Mouse (Mus musculus): Measurements from ENCODE around the gene Cntn1.

Gene Cntn1

DNA sequence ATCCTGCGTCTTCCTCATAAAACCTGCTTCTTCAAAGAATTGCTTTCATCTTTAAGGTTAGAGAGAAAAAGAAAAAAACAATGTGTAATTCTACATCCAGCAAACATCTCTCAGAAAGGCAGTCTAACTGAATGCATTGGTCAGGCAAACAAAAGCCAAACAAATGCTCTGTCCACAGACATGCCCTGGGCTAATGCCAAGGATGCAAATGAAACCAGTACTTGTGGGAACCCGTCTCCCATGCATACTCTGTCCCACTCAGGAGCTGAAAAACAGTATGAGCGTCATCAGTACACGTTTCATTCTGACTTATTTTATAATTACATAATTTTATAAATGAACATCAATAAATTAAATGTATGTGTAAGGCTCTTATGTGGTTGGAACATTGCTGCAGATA is 91.0 kb downstream of the Cntn1 start:
- no peak for DNase-seq

DNA sequence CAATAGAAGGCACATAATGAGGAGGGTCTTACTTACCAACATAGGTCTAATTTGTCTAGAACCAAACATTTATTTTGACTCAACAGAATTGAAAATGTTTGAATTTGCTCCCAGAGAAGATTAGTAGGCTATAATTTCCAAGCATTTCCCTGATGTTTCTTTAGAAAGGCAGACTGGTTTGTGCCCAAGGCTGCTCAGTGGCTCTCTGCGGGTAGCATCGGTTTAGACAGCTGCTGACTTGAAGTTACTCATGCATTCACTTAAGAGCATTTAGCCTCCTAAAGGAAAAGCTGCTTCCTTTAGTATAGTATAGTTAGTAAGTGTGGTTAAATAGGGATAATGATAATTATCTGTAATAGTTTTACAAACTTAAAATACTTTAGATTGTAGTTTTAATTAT is 104.0 kb downstream of the Cntn1 start:
- no peak for DNase-seq

DNA sequence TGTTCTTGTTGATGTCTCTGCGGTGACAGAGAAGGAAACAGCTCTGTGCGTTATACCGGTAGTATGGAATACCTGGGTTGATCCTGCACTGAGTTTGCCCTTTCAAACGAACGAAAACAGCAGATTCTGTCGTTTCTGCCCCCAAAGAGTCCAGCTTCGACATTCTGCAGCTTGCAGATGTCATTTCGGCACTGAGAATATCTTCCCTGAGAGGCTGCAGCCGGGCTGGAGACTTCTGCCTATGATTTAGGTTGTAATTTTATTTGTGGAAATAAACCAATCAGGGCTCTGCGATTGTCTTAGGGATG is 109.8 kb downstream of the Cntn1 start:
- DNase-seq: no peak

DNA sequence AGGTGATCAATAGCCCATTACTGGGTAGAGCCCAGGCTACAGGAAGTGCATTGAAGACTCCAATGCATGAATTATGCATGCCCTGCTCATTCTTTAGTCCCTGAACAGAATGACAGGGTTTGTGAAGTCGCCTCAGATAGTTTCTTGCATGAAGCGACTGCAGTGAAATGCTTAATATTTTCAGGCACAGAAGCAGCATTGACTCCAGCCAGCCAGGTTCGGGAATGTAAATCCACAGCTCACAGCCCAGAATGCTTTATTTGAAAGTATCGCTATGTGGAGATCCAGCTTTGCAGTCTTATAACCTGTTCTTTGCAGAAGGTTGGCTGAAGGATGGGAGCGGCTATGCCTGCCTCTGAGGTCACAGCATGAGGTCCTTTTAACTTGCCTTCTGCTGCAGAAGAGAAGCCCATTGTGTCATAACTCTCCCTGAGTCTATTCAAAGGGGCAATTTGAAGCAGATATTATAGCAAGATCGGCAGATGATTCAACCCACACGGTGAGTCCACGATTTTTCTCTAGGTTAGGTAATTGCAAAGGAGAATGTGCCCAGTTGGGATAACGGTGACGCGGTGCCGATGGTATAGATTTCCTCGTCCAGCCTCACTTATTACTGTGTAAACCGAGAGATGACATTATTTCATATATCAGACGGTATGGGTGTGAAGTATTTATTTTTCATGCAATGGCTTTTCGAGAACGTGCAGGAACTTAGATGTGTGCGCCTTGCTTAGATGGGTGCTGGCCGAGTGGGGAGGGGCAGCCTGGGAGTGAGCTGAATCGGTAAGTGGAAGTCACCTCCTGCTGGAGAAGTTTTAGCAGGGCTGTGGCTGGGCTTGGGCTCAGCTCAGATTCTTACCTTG is 110.4 kb downstream of the Cntn1 start:
- no peak for DNase-seq

DNA sequence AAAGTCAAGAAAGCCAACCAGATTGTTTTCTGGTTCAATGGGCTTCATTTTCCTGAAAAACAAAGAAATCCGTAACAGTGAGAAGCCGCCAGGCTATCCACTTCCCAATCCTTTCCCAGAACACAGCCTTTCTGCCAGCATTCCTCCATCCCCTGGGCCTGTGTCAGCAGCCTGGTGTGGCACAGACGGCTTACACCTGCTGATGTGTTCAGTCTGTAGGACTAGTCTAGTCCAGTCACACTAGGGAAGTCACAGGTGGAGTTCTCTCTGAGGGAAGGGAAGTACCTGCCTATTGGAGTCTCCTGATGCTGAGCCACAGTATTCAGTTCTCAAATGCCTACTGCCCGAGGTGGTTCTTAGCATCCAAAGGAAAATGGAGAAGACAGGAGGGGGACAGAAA is 111.9 kb downstream of the Cntn1 start:
- DNase-seq: no peak

DNA sequence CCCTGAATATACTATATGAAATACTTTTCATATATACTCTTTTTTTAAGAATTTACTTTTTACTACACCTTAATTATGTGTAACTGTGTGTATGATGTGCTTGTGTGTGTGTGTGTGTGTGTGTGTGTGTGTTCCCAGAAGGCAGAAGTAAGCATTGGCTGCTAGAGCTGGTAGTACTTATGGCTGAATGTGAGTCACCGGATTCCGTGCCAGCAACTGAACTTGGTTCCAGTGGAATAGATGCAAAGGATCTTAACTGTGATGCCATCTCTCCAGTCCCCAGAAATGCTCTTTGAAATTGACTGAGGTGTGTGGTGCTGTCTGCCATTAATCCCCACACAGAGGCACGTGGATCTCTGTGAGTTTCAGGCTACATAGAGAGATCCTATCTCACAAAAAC is 113.2 kb downstream of the Cntn1 start:
- DNase-seq: no peak

DNA sequence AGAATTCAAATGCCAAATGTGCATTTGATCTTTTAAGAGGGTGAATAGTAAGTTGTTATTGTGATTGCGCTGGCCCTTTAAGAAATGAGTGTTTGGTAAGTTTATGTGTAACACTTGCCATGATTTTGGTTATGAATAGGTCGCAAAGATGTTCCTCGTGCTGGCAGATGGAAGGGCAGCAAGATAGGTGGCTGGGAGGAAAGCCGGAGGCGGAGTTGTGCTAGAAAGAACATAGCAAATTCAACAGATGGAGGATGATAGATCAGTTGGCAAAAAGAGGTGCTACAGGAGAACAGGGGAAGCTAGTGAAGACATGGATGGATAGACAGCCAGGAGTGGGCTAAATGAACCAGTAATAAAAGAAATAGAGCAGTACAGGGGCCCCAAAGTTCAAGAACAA is 115.3 kb downstream of the Cntn1 start:
- no peak for DNase-seq

DNA sequence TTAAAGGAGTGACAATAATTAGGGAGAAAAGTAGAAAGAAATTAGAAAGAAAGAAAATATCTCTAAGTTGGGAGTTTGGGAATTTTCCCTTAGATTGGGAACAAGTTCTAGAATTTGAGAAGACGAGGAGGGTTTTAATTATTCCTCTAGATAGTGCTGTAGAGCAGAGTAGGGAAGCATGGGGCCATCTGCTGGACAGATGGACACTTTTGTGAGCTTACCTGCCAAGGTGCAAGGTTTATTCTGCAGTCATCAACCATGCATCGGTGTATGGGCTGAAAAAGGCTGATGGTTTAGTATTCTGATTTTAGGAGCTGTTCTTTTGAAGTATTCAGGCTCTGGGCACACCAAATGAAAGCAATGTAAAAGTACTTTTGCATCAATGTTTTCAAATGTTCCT is 124.8 kb downstream of the Cntn1 start:
- no peak for DNase-seq

DNA sequence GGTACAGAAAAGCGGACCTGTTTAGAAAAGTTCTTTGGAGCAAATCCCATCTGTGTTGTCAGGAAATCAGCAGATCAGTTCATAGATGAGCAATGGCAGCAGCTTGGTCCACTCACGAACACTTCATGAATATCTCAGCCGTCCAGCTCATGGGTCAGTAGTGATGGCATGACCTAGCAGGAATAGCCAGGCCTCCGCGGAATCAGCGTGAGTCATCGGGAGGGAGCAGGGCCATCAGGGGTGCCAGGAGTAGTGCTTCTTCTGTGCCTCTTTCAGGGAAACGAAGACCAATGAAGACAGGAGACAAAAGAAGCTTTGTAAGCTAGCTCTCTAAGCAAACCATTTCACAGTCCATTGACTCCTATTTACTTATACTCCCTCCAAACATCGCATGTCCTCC is 126.4 kb downstream of the Cntn1 start:
- DNase-seq: no peak

DNA sequence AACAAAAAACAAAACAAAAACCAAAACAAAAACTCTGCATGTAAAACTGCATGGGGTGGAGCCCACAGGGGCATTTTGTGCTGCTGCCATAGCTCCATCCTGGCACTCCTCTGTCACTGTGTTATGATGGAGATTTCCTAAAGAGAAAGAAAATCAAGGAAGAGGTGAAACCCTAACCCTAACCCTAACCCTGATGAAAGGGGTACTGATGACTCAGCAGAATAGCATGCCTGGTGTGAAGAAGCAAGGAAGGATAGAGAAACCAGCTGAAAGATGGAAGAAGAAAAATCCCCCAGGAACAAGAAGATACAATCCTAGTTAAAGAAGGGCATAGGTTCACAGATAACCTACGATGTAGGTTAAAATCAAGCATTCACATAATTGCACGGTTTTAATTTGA is 134.5 kb downstream of the Cntn1 start:
- DNase-seq: no peak

DNA sequence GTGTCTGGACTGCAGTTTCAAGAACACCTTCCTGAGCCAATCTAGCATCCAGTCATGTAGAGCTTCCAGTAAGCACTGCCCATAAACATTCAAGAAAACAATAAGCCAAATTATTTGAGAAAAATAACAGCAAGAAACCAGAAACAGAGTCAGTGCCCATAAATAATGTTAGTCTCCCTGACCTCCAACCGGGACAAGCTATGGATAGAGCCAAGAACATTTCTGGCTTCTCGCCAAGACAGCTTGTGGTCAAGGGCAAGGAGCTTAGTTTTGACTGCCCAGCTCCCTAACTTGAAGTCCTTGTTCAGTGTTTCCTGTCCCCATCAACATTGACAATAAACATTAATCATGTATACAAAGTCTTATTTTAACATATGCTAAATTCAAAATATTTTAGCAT is 139.0 kb downstream of the Cntn1 start:
- DNase-seq: no peak

DNA sequence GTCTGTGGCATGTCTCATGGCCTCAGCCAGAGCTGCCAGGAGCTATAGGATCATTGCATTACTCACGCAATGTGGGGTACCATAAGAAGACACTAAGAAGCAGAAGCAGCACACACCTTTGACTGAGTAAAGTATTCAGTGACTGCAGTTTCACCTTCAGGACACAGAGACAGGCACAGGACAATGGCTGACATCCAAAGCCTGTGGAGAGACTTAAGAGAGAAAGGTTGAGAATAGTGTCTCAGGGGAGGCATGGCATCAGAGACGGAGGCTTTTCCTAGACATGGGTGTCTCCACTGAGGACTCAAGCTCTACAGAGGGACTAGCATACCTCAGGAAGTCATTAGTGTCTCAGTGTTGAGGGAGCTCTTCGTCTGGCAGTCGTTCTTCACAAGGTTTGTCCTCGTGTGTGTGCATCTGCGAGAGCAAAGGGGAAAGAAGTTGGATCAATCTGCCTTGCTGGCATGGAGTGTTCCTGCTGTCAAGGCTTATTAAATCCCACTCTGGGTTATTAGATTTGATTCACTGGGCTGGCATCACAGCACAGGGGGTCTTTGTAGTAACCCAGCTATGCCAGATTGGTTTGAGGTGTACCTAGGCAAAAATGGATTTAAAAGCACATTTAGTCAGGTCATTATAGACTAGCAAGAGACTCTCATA is 149.5 kb downstream of the Cntn1 start:
- no peak for DNase-seq

DNA sequence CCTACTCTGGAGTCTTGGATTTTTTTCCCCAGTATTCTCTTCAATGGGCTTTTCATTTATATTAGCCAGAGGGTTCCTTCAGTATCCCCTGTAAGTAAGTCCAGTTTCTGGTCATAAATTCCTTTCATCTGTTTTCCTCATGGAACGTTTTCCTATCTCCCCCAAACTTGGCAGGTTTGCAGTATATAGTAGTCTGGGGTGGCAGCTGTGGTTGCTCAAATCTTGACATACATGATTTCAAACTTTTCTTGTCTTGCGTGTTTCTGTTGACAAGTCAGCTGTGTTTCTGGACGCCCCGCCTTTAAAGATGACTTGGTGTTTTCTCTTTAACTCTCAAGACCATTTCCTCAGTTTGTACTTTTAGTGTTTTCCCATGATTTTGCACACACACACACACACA is 155.7 kb downstream of the Cntn1 start:
- no peak for DNase-seq

DNA sequence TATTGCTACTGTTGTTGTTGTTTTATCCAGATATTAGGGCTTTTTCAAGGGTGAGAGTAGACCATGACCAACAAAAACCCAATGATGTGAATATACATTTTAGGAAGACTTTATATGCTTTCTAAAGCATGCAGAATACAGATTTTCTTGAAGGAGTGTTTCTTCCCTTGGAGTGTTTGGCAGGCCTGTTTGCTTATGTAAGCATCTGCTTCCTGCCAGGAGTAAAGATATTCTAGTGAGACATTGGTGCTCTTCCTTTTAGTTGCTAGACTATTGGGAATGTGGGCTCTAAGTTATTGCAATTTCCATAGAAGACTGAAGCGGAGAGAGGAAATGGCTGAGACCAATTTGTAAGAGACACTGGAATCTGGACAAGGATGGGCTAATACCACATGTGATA is 158.8 kb downstream of the Cntn1 start:
- DNase-seq: no peak

DNA sequence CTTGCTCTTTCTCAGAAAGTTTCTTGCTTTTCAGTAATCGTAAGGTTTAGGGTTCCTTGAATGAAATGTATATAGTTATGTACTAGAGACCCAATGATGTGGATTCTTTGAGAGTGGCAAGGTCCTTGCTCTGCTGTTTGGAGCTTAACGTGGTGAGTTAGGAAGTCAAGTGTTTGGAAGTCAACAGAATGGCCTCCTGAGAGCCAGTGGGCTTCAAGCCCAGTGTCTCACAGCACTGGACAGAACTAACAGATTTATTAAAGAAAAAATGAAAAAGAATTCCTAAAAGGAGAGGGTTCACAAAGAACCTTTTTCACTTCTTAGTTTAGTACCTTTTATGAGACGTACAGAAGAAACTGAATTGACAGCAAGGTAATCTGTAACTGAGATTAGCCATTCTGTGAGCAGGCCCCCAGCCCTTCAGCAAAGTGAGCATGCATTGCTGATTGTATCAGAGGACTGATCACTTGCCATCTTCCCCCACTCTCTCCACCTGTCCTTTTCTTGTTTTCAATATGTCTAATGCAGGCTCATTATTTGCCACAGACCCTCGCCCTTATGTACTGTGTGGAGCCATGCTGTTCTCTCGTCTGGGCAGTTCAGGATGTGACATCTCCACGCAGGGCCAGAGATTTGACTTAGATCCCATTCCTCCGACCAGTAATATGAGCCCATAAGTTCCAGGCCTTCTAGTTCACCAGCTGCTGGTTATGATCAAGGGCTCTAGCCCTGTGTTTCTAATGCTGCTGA is 159.7 kb downstream of the Cntn1 start:
- DNase-seq: no peak

DNA sequence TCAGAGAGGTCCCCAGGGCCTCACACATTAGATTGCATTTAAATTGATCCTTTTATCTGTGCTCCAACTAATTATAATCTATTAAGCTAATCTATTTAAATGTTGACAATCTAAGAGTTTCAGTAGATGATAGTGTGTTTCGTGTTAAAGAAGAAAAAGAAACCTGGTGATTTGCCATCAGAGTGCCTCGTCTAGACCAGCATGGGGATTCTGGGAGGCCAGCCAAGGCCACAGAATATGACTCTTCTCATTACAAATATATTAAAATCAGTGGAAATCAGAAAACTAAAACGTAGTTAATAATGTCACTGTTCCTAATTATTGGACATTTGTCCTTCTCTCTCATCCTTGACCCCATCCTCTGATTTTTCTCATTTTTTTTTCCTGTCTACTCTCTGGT is 164.9 kb downstream of the Cntn1 start:
- no peak for DNase-seq

DNA sequence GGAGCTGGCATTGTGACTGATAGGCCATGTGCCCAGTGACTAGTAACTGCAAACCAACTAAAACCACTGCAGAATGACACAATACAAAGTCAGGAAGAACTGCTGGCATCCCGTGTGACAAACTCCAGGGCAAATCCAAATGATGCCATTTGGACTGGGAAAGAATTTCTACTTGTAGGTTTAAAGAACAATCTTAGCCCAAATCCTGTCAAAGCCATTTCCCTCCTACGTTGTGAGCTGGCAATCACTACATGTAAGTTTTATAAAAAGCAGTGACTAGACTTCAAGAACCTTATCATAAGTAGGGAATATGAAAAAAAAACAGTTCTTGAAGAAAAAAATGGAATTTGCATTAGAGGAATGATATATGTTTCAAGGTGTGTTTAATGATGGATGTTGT is 170.5 kb downstream of the Cntn1 start:
- no peak for DNase-seq

DNA sequence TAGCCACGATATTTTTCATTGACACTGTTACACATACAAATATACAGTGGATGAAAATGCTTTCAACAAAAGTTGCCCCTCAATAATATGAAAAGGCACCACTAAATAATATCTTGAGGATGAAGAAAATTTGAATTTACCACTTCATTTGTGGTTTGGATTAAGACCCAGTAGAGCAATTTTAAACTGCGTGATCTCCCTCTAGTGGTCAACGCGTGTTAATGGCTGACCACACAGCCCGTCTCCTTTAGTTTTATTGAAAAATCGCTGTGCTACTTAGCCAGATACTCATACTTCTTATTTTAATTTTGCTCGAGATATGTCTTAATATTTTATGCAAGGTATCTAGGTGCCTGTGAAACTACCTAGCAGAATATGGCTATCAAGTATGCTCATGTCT is 180.4 kb downstream of the Cntn1 start:
- DNase-seq: no peak

DNA sequence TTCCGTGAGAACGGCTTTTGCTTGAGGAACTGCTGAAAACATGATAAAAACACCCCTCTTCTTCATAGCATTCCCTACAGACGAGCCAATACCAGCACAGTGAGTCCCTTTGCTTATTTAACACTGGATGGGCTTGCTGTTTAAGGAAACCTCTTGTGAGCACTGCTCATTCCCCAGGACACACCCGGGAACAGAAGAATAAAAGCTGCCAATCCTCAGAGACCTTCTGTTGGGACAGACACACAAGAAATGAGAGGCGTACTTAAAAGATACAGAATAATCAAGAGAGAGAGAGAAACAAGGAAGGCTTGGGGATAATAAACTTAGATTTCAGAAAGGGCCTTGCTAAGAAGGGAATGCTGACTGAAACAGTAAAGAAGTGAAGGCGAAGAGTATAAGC is 184.9 kb downstream of the Cntn1 start:
- DNase-seq: no peak

DNA sequence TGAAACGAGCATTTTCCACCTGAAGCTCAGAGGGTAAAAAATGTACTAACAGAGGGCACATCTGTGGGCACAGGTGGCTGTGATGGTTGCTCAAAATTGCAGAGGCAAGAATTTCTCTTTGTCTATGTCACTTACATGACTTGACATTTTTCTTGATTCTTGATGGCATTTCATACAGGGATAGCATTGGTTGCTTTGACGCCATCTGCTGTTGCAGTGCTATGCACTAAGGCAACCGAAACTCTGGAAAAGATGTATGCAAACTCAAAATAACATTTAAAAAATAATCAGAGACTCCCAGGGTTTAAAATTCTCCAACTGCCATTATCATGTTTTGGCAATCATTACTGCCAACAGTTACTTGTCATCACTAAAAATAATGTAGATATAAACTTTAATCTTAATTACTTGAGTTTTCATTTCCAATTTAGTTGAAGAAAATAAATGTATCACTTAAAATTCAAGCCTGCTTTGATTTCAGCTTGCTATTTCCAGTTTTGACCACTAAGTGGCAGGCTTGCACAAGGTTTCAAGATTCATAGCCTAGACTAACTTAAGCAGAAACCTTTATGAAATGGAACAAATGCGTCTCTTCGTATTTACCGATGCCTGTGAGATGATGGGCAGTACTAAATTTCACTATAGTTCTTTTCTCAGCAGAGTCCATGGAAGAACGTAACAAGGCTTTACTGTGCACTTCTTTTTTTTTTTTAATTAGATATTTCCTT is 214.2 kb downstream of the Cntn1 start:
- DNase-seq: no peak

DNA sequence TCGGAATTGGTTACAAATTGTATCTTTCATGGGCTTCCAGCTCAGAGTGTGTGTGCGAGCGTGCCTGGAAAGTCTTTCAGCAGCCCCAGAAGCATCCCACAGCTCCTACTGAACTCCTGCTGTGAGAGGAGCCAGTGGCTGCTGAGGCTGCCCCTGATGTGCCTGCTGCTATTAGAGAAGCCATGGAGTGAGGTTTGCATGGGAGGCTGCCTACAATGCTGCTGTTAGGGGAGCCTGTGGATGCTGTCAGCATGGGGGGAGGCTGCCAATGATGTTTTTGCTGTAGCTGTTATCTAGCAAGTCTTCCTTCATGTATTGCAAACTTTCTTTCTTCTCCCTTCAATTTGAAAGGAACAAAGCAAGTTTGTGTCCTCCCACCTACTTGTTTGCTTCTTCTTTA is 217.4 kb downstream of the Cntn1 start:
- DNase-seq: peak; percentile 75

DNA sequence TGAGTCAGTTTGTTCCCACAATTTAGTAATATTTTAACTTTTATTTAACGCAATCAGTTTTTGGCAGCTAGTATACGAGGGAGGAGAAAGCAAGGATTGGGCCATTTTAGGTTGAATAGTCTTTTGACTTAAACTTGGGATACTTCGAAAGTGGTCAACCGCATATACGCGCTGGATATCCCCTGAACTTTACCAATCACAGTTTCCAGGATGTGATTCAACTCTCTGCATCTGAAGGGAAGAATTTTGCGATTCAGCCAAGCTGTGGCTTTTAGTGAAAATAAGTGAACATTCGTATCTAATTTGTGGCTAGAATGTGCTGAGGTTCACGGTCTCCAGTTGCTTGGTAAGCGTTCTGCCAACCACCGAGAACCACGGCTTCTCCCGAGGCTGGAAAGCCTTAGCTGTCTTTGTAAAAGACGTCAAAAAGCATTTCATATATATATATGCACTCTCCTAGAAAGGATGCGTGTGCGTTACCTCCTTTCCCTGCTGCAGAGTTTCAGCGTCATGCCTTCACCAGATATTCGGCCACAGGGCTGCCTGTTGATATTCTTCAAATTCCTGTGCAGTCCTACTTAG is 217.9 kb downstream of the Cntn1 start:
- DNase-seq: peak; percentile 40

DNA sequence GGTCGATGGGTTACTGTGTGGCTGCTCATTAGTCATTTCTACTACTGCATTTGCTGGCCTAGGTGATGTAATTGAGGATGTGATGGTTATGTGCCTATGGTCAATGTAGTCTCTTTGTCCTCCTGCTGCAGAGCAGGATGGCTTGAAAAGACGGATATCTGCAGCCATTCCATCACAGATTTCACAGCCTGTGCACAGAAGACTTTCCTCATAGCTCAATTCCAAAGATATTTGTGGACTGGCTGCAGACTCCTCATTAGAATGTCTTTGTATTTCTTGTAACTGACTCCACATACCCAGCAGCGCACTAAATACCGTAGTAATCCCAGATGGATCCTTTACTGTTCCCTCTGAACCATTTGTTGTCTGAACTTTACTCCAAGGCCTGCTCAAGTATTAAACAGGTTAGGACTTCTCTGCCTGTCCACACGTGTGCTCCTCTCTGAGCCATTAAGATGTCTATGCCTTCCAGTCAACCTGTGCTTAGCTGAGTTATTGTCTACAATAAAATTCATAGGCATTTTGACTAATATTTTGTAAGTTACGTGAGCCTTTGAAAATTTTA is 220.9 kb downstream of the Cntn1 start:
- no peak for DNase-seq

Data from heart, adult 11 months (tissue).